Mouse (Mus musculus) heart, postnatal 0 days (tissue): ENCODE results near the gene Rmnd5b.

Experiments used
- CTCF ChIP-seq: IDR thresholded peaks from 2 replicates; pipeline ENCODE4 v1.5.1; 2016; ENCODE audit warnings: antibody characterized with exemption, control low read depth, low read depth
- EP300 ChIP-seq: IDR thresholded peaks from 2 replicates; pipeline ENCODE4 v1.6.1; 2016; ENCODE audit warnings: antibody characterized with exemption, low read depth

GRCm38 (mm10) chr11:51609266-51609909 lies 26.3 kb downstream of the Rmnd5b start:
- TF ChIP-seq CTCF: no peak
- no peak for TF ChIP-seq EP300
